Mouse (Mus musculus) midbrain, embryonic 10.5 days (tissue): Measurements from ENCODE around the gene Clybl. TPM values are rescaled to one million over a fixed set of nuclear protein-coding genes. Genes with fewer than 3 reads are reported as not detected.

Source experiments
- DNase-seq: peaks from one replicate; pipeline ENCODE4 v3.0.0-alpha.2; 2017; ENCODE audit warnings: low spot score
- H3K27ac ChIP-seq: fragments of 300-500 bp; sonication (generic); replicated peaks from 2 replicates; pipeline ENCODE4 v1.5.1; 2016; ENCODE audit warnings: mild to moderate bottlenecking
- H3K27me3 ChIP-seq: fragments of 300-500 bp; sonication (generic); 2 replicates; pipeline ENCODE4 v1.6.1; 2016; ENCODE audit warnings: low read depth, mild to moderate bottlenecking; ENCODE audit not compliant: poor library complexity, severe bottlenecking
- H3K36me3 ChIP-seq: fragments of 300-500 bp; sonication (generic); 2 replicates; pipeline ENCODE4 v1.6.1; 2016; ENCODE audit warnings: mild to moderate bottlenecking, moderate library complexity
- H3K4me1 ChIP-seq: fragments of 300-500 bp; sonication (generic); 2 replicates; pipeline ENCODE4 v1.6.1; 2016
- H3K4me3 ChIP-seq: fragments of 300-500 bp; sonication (generic); 2 replicates; pipeline ENCODE4 v1.5.1; 2016; ENCODE audit warnings: mild to moderate bottlenecking, moderate library complexity
- H3K9me3 ChIP-seq: fragments of 300-500 bp; sonication (generic); replicated peaks from 2 replicates; pipeline ENCODE4 v1.6.1; 2016; ENCODE audit warnings: mild to moderate bottlenecking
- WGBS: fragments of 180-500 bp; shearing (Covaris S2); methylation state at CpG from one replicate; pipeline ENCODE4 v1.1.7; 2016; 5-methylcytosine and 5-hydroxymethylcytosine counted together
- polyA plus RNA-seq: library from polyadenylated mRNA; unstranded; fragments of >200 nt; fragmentation: Nextera tagmentation; extraction: Ambion mirVana; gene quantifications from 2 replicates; pipeline ENCODE4 v1.2.1, GENCODE M21; 2016

Clybl gene
- polyA plus RNA-seq, 1 experiment from 2014 or later, result 29.1 TPM

GRCm38 (mm10) chr14:122393119-122393518 is 211.6 kb downstream of the Clybl start:
- WGBS, result 73% methylated on average over 1 of the region's 1 CpGs
- Histone ChIP-seq H3K9me3 (no peaks in the 10 kb centered on the region), H3K4me3 (no peak overlapping the region), H3K27me3 (peaks cover 88% of the 10 kb centered on the region), H3K27ac (no peak overlapping the region), H3K4me1 (peaks cover 19% of the 10 kb centered on the region), H3K36me3 (peaks cover 15% of the 10 kb centered on the region)
- no peak for DNase-seq

GRCm38 (mm10) chr14:122398676-122399075 is 217.2 kb downstream of the Clybl start:
- Histone ChIP-seq H3K36me3 (peaks cover 15% of the 10 kb centered on the region), H3K4me1 (peaks cover 34% of the 10 kb centered on the region), H3K9me3 (no peaks in the 10 kb centered on the region), H3K4me3 (no peak overlapping the region), H3K27ac (no peak overlapping the region), H3K27me3 (peaks cover 98% of the 10 kb centered on the region)
- 57% methylated on average over 4 of the region's 4 CpGs for WGBS
- DNase-seq, result no peak

- no peak overlapping the region for H3K4me3 ChIP-seq
- peaks cover 15% of the 10 kb centered on the region for H3K36me3 ChIP-seq
- no peak for DNase-seq
- peaks cover 46% of the 10 kb centered on the region for H3K4me1 ChIP-seq
- 90% methylated on average over 5 of the region's 5 CpGs for WGBS
- H3K27me3 ChIP-seq, result peaks cover 99% of the 10 kb centered on the region
- no peak overlapping the region for H3K27ac ChIP-seq
- no peaks in the 10 kb centered on the region for H3K9me3 ChIP-seq
Measured at GRCm38 (mm10) chr14:122399906-122400305, 218.4 kb downstream of the Clybl start.

- Histone ChIP-seq H3K4me3 (no peak overlapping the region), H3K27ac (no peak overlapping the region), H3K27me3 (peaks cover 99% of the 10 kb centered on the region), H3K9me3 (no peaks in the 10 kb centered on the region), H3K36me3 (peaks cover 10% of the 10 kb centered on the region), H3K4me1 (peaks cover 66% of the 10 kb centered on the region)
- no peak for DNase-seq
- WGBS, result 68% methylated on average over 11 of the region's 11 CpGs
Measured at GRCm38 (mm10) chr14:122401886-122402285, 220.4 kb downstream of the Clybl start.

GRCm38 (mm10) chr14:122402716-122403258 is 221.3 kb downstream of the Clybl start:
- Histone ChIP-seq H3K27ac (peak overlapping the region; percentile 60), H3K4me3 (peak overlapping the region; percentile 22), H3K27me3 (peaks cover 99% of the 10 kb centered on the region), H3K9me3 (no peaks in the 10 kb centered on the region), H3K4me1 (peaks cover 73% of the 10 kb centered on the region), H3K36me3 (peaks cover 3% of the 10 kb centered on the region; the same call in 1 of the 2 replicates)
- peak; percentile 61 for DNase-seq
- WGBS, result 12% methylated on average over 12 of the region's 12 CpGs

- WGBS, result 55% methylated on average over 3 of the region's 3 CpGs
- DNase-seq, result no peak
- Histone ChIP-seq H3K4me1 (peaks cover 73% of the 10 kb centered on the region), H3K36me3 (no peaks in the 10 kb centered on the region), H3K4me3 (peak overlapping the region; percentile 22; the same call in 1 of the 2 replicates), H3K27ac (peak overlapping the region; percentile 60), H3K27me3 (peaks cover 99% of the 10 kb centered on the region), H3K9me3 (no peaks in the 10 kb centered on the region)
Measured at GRCm38 (mm10) chr14:122403422-122403940, 222.0 kb downstream of the Clybl start.

- H3K9me3 ChIP-seq, result no peaks in the 10 kb centered on the region
- no peak for DNase-seq
- no peaks in the 10 kb centered on the region for H3K36me3 ChIP-seq
- H3K27me3 ChIP-seq, result peaks cover 99% of the 10 kb centered on the region
- H3K4me1 ChIP-seq, result peaks cover 77% of the 10 kb centered on the region
- peak overlapping the region; percentile 93 for H3K27ac ChIP-seq
- 61% methylated on average over 7 of the region's 7 CpGs for WGBS
- H3K4me3 ChIP-seq, result peak overlapping the region; percentile 62
Measured at GRCm38 (mm10) chr14:122404596-122405154, 223.2 kb downstream of the Clybl start.

GRCm38 (mm10) chr14:122405236-122405635 is 223.7 kb downstream of the Clybl start:
- Histone ChIP-seq H3K27ac (peak overlapping the region; percentile 93), H3K36me3 (no peaks in the 10 kb centered on the region), H3K4me1 (peaks cover 83% of the 10 kb centered on the region), H3K9me3 (no peaks in the 10 kb centered on the region), H3K27me3 (peaks cover 99% of the 10 kb centered on the region), H3K4me3 (peak overlapping the region; percentile 62)
- no peak for DNase-seq
- WGBS, result 44% methylated on average over 12 of the region's 12 CpGs

GRCm38 (mm10) chr14:122405897-122406540 is 224.5 kb downstream of the Clybl start:
- peak overlapping the region; percentile 93 for H3K27ac ChIP-seq
- WGBS, result under 1% methylated on average over 18 of the region's 18 CpGs
- H3K4me1 ChIP-seq, result peaks cover 85% of the 10 kb centered on the region
- peak overlapping the region; percentile 62 for H3K4me3 ChIP-seq
- H3K36me3 ChIP-seq, result no peaks in the 10 kb centered on the region
- no peaks in the 10 kb centered on the region for H3K9me3 ChIP-seq
- DNase-seq, result peak; percentile 50
- peaks cover 99% of the 10 kb centered on the region for H3K27me3 ChIP-seq

GRCm38 (mm10) chr14:122406541-122407219 is 225.2 kb downstream of the Clybl start:
- Histone ChIP-seq H3K4me1 (peaks cover 85% of the 10 kb centered on the region), H3K9me3 (no peaks in the 10 kb centered on the region), H3K27me3 (peaks cover 99% of the 10 kb centered on the region), H3K27ac (peak overlapping the region; percentile 93), H3K4me3 (peak overlapping the region; percentile 62), H3K36me3 (no peaks in the 10 kb centered on the region)
- WGBS, result 1% methylated on average over 58 of the region's 58 CpGs
- DNase-seq, result peak; percentile 86

- Histone ChIP-seq H3K27me3 (peaks cover 69% of the 10 kb centered on the region), H3K4me1 (peaks cover 53% of the 10 kb centered on the region), H3K27ac (no peak overlapping the region), H3K9me3 (0 out of 2 replicates have a peak, but pooled peaks cover 3% of the 10 kb centered on the region), H3K36me3 (peaks cover 4% of the 10 kb centered on the region; the same call in 1 of the 2 replicates), H3K4me3 (no peak overlapping the region)
- DNase-seq, result no peak
- 62% methylated on average over 2 of the region's 2 CpGs for WGBS
Measured at GRCm38 (mm10) chr14:122412841-122413541, 231.5 kb downstream of the Clybl start.

GRCm38 (mm10) chr14:122413542-122413928 is 232.0 kb downstream of the Clybl start:
- Histone ChIP-seq H3K4me3 (no peak overlapping the region), H3K4me1 (peaks cover 50% of the 10 kb centered on the region), H3K27ac (peak overlapping the region; percentile 57; the same call in 1 of the 2 replicates), H3K27me3 (peaks cover 69% of the 10 kb centered on the region), H3K36me3 (peaks cover 4% of the 10 kb centered on the region; the same call in 1 of the 2 replicates), H3K9me3 (0 out of 2 replicates have a peak, but pooled peaks cover 3% of the 10 kb centered on the region)
- WGBS, result 60% methylated on average over 2 of the region's 2 CpGs
- no peak for DNase-seq
